Mouse (Mus musculus) C2C12 (cell line): ENCODE results near the gene Gm28048. TPM values are rescaled to one million over a fixed set of nuclear protein-coding genes. Genes with fewer than 3 reads are reported as not detected.

ENCODE experiments used
- H3K27me3 ChIP-seq: one replicate; pipeline ENCODE4 v1.6.1; 2011; ENCODE audit not compliant: control insufficient read depth, insufficient read depth, insufficient read length
- H3K36me3 ChIP-seq: one replicate; pipeline ENCODE4 v1.6.1; 2011; ENCODE audit not compliant: control insufficient read depth, insufficient read depth
- H3K4me3 ChIP-seq: one replicate; pipeline ENCODE4 v1.5.1; 2011; ENCODE audit warnings: mild to moderate bottlenecking, control low read depth; ENCODE audit not compliant: poor library complexity, insufficient read depth, severe bottlenecking
- H3K79me2 ChIP-seq: one replicate; pipeline ENCODE4 v1.6.1; 2011; ENCODE audit not compliant: control insufficient read depth, insufficient read depth
- H3K79me3 ChIP-seq: one replicate; pipeline ENCODE4 v1.6.1; 2011; ENCODE audit warnings: low read depth, control low read depth
- H3ac ChIP-seq: one replicate; pipeline ENCODE3; 2011; ENCODE audit warnings: low read depth; ENCODE audit not compliant: control insufficient read depth, insufficient read length
- CEBPB ChIP-seq: IDR thresholded peaks from one replicate; pipeline ENCODE4 v1.6.1; 2011; ENCODE audit warnings: low read depth, mild to moderate bottlenecking, control low read depth, moderate library complexity
- CTCF ChIP-seq: IDR thresholded peaks from one replicate; pipeline ENCODE4 v1.5.1; 2011; ENCODE audit not compliant: control insufficient read depth, insufficient read depth, insufficient read length
- FOSL1 ChIP-seq: IDR thresholded peaks from one replicate; pipeline ENCODE4 v1.8.0; 2011; ENCODE audit warnings: mild to moderate bottlenecking, low read length; ENCODE audit not compliant: poor library complexity, insufficient read depth, severe bottlenecking
- MAX ChIP-seq: IDR thresholded peaks from one replicate; pipeline ENCODE4 v1.6.1; 2011; ENCODE audit warnings: mild to moderate bottlenecking, control low read depth
- MYOD1 ChIP-seq: IDR thresholded peaks from one replicate; pipeline ENCODE4 v1.6.1; 2011; ENCODE audit warnings: low read depth; ENCODE audit not compliant: control insufficient read depth, insufficient read length
- MYOG ChIP-seq: IDR thresholded peaks from one replicate; pipeline ENCODE4 v1.6.1; 2011; ENCODE audit not compliant: control insufficient read depth, insufficient read length; ENCODE audit errors: extremely low read depth
- USF1 ChIP-seq: IDR thresholded peaks from one replicate; pipeline ENCODE4 v1.6.1; 2011; ENCODE audit warnings: low read depth, mild to moderate bottlenecking, control low read depth, moderate library complexity
- polyA plus RNA-seq: library from polyadenylated mRNA; unstranded; fragments of >200 nt; fragmentation: generic; extraction: Trizol; gene quantifications from one replicate; pipeline ENCODE4 v1.2.1, GENCODE M21; 2012; ENCODE audit warnings: missing spikeins

Gene Gm28048
- polyA plus RNA-seq, 1 experiment: 1.4 TPM

DNA sequence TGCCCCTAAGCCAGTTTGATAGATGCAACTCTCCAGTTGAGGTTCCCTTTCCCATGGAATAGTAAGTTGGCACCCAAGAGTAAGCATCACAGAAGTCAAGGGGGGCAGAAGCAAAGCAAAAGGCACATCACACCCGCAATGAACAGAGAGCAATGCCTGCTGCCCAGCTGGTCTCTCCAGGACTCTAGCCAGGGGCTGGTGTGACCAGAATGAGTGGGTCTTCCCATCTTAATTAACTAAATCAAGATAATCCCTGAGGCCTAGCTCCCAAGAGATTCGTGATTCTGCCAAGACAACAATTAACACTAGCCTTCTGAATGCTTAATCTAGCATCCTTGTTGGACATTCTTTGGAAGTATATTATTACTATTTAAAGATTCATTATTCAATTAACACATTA lies 58.3 kb downstream of the Gm28048 start:
- H3K4me3 ChIP-seq: no peak overlapping the region
- no peaks in the 10 kb centered on the region for H3K79me2 ChIP-seq
- no peaks in the 10 kb centered on the region for H3K79me3 ChIP-seq
- H3K27me3 ChIP-seq: no peaks in the 10 kb centered on the region
- no peak overlapping the region for H3ac ChIP-seq
- no peaks in the 10 kb centered on the region for H3K36me3 ChIP-seq
- TF ChIP-seq CTCF (no peak), FOSL1 (no peak), MAX (no peak), USF1 (no peak), MYOG (no peak), MYOD1 (no peak), CEBPB (no peak)

DNA sequence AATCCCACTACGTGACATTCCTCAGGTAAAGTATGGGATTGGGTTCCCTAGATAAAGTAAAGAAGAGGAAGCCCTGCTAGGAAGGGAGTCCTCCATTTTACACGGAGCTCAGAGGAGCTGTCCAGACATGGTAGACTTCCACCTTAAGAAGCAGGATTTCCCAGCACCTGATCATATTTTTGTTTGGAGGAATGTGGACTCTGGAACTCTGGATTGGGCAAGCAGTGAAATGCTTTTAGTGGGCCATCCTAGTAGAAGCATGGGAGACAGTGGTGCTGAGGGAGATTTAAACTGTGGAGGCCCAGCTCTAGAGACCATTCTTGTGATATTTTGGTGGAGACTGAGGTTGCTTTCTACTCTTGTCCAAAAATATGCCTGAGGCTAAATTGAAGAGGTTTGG lies 59.3 kb downstream of the Gm28048 start:
- no peak overlapping the region for H3ac ChIP-seq
- no peaks in the 10 kb centered on the region for H3K79me3 ChIP-seq

DNA sequence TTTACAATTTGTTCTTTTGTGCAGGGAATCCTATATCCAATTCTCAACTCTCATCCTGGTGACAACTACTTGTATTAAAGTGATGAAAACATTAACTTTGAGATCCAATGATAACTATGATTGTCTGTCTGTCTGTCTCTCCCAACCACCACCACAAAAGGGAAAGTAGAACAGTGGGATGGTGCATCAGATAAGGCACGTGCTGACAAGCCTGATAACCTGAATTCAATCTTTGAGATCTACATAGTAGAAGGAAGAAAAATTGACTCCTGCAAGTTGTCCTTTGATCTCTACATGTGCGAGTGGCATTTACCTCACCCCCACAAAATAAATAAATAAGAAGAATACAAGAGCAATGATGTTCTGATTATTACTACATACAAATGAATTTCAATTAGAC lies 62.6 kb downstream of the Gm28048 start:
- no peaks in the 10 kb centered on the region for H3K79me3 ChIP-seq
- TF ChIP-seq MYOD1 (no peak), FOSL1 (no peak), CTCF (no peak), MAX (no peak), USF1 (no peak), MYOG (no peak)
- no peak overlapping the region for H3ac ChIP-seq
- no peaks in the 10 kb centered on the region for H3K79me2 ChIP-seq
- no peaks in the 10 kb centered on the region for H3K27me3 ChIP-seq
- no peak overlapping the region for H3K4me3 ChIP-seq
- H3K36me3 ChIP-seq: no peaks in the 10 kb centered on the region

More for the DNA sequence above, 59.3 kb downstream of the Gm28048 start:
- no peak overlapping the region for H3K4me3 ChIP-seq
- no peaks in the 10 kb centered on the region for H3K79me2 ChIP-seq
- no peaks in the 10 kb centered on the region for H3K36me3 ChIP-seq
- no peaks in the 10 kb centered on the region for H3K27me3 ChIP-seq
- no peak for TF ChIP-seq FOSL1
- TF ChIP-seq MYOD1: no peak
- no peak for TF ChIP-seq MYOG
- no peak for TF ChIP-seq USF1
- TF ChIP-seq MAX: no peak
- TF ChIP-seq CTCF: no peak
- no peak for TF ChIP-seq CEBPB

DNA sequence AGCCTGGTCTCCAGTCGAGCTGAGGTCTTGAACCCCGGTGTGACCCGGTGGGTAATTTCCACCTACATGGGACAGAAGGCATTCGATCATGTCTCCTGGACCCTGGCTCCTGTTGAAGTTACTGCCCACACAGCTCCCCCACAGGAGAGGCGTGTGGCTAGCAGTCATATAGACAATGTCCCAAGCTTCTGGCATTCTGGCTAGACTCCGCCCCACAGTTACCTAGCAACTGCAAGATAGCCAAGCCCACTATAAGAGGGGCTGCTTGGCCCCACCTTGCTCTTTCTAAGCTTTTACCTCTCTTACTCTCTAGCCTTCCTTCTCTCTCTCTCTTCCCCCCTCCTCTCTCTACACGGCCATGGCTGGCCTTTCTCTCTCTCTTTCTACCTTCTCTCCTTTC lies 64.1 kb downstream of the Gm28048 start:
- Histone ChIP-seq H3ac (no peak overlapping the region), H3K79me2 (no peaks in the 10 kb centered on the region), H3K79me3 (no peaks in the 10 kb centered on the region), H3K27me3 (no peaks in the 10 kb centered on the region), H3K36me3 (peaks cover 4% of the 10 kb centered on the region), H3K4me3 (no peak overlapping the region)
- TF ChIP-seq CTCF: no peak
- TF ChIP-seq USF1: no peak
- no peak for TF ChIP-seq MYOG
- no peak for TF ChIP-seq FOSL1
- no peak for TF ChIP-seq CEBPB
- TF ChIP-seq MYOD1: no peak
- no peak for TF ChIP-seq MAX

DNA sequence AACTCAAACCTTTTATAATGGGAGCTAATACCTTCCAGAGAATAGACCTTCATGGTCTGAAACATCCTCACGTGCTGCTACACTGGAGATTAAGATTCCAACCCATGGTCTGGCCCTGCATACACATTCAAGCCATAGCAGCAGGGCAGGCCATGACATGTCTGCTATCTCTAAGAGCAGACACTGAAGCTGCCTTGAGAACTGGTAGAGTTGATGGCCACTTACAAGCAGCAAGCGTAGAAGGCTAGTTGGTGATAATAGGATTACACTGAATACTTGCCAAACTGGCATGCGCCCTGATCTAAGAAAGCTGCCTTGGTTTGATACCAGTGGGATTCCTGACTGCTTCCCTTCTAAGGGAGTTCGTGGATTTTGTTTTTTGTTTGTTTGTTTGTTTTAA lies 68.1 kb downstream of the Gm28048 start:
- peaks cover 4% of the 10 kb centered on the region for H3K36me3 ChIP-seq
- H3K4me3 ChIP-seq: no peak overlapping the region
- H3K79me3 ChIP-seq: no peaks in the 10 kb centered on the region
- no peaks in the 10 kb centered on the region for H3K79me2 ChIP-seq
- no peak overlapping the region for H3ac ChIP-seq
- TF ChIP-seq MYOG (no peak), MAX (no peak), CTCF (no peak), USF1 (no peak), CEBPB (no peak), MYOD1 (no peak), FOSL1 (no peak)
- H3K27me3 ChIP-seq: no peaks in the 10 kb centered on the region

DNA sequence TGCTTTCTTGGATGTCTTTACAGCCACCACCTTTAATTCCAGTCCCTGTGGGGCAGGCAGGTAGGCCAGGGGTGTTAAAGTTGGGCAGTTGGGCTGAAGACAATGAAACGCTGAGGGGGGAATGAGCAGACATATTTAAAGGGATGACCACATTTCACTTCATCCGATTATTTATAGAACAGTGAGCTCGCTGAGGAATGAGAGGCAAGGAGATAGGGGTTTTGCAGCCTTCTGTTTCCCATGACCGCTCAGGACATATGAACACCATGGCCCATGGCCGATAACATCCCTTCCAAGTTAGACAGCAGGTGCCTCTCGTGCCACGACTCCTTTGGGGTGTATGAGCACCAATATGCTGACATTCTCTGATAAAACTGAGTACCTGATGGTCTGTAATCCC lies 70.1 kb downstream of the Gm28048 start:
- no peaks in the 10 kb centered on the region for H3K79me2 ChIP-seq
- peaks cover 4% of the 10 kb centered on the region for H3K36me3 ChIP-seq
- TF ChIP-seq CEBPB (no peak), MYOG (no peak), USF1 (no peak), MYOD1 (no peak), FOSL1 (no peak), MAX (no peak), CTCF (no peak)
- no peaks in the 10 kb centered on the region for H3K27me3 ChIP-seq
- no peak overlapping the region for H3ac ChIP-seq
- no peaks in the 10 kb centered on the region for H3K79me3 ChIP-seq
- no peak overlapping the region for H3K4me3 ChIP-seq
